7 mouse cellular contexts compared by ENCODE assay signal in genomic region chr7:127477687-127478634, GRCm38 (mm10). TPM values are rescaled to one million over a fixed set of nuclear protein-coding genes. Genes with fewer than 3 reads are reported as not detected.
A peak's percentile ranks its signal among the peaks of the same experiment; 100 is the strongest.
DNase-seq lines count a peak whose midpoint lies in the region; ATAC-seq lines count a peak whose summit lies in the region.

No protein-coding gene starts in this region.

- peak overlapping the region; percentile 99 for H3K4me3 ChIP-seq in intestine, embryonic 16.5 days (ENCODE audit: low read length)
- peak overlapping the region; percentile 68 for H3K4me3 ChIP-seq in midbrain, embryonic 11.5 days (ENCODE audit: low read depth, low read length)

- intact Hi-C loops in left cerebral cortex, postnatal 36 days (cut with DNase I), result loop anchor here (5.0 kb wide), 1 partner anchor 34 kb away; the partner anchor contains the start of gene Srcap

- H3K9me3 ChIP-seq in intestine, embryonic 16.5 days (ENCODE audit: control insufficient read depth, low read length), result no peaks in the 10 kb centered on the region
- H3K9me3 ChIP-seq in midbrain, embryonic 11.5 days (ENCODE audit: control insufficient read depth, low read length), result no peaks in the 10 kb centered on the region

- peaks cover 19% of the 10 kb centered on the region for H3K4me1 ChIP-seq in intestine, embryonic 16.5 days (ENCODE audit: control insufficient read depth, insufficient read depth, low read length)
- H3K4me1 ChIP-seq in midbrain, embryonic 11.5 days (ENCODE audit: control insufficient read depth, insufficient read depth, low read length), result peaks cover 15% of the 10 kb centered on the region

- peaks cover 28% of the 10 kb centered on the region for H3K36me3 ChIP-seq in intestine, embryonic 16.5 days (ENCODE audit: control insufficient read depth, insufficient read depth, low read length)
- H3K36me3 ChIP-seq in midbrain, embryonic 11.5 days (ENCODE audit: control insufficient read depth, insufficient read depth, low read length), result peaks cover 28% of the 10 kb centered on the region

- no peaks in the 10 kb centered on the region for H3K27me3 ChIP-seq in intestine, embryonic 16.5 days (replicated peaks; ENCODE audit: control insufficient read depth, insufficient read depth, low read length)
- H3K27me3 ChIP-seq in midbrain, embryonic 11.5 days (ENCODE audit: control insufficient read depth, insufficient read depth, low read length), result no peaks in the 10 kb centered on the region

- peak overlapping the region; percentile 95 for H3K9ac ChIP-seq in intestine, embryonic 16.5 days (ENCODE audit: low read depth, low read length)
- peak overlapping the region; percentile 80 for H3K9ac ChIP-seq in midbrain, embryonic 11.5 days (ENCODE audit: low read length)

- DNase-seq in adrenal gland, adult 8-10 months, result peak; percentile 100
- DNase-seq in embryo, embryonic 9.5 days (ENCODE audit: extremely low spot score), result peak; percentile 99
- DNase-seq in gastrocnemius, postnatal 4 days (ENCODE audit: low spot score in 2 of 2), result peak; percentile 92 to 99
- peak; percentile 97 to 99 for DNase-seq in left cerebral cortex, postnatal 36 days (ENCODE audit: low spot score in 2 of 2)
- peak; percentile 100 for DNase-seq in midbrain, embryonic 11.5 days (ENCODE audit: low spot score, missing footprints)
- DNase-seq in skeletal muscle tissue, adult 2 months (ENCODE audit: low read depth, low spot score), result peak; percentile 100

- H3K4me2 ChIP-seq in intestine, embryonic 16.5 days (ENCODE audit: low read depth, low read length), result peak overlapping the region; percentile 95
- peak overlapping the region; percentile 99 for H3K4me2 ChIP-seq in midbrain, embryonic 11.5 days

- peak overlapping the region; percentile 98 for H3K27ac ChIP-seq in intestine, embryonic 16.5 days (ENCODE audit: low read length)
- peak overlapping the region; percentile 91 for H3K27ac ChIP-seq in midbrain, embryonic 11.5 days (ENCODE audit: low read depth, low read length)

- WGBS in intestine, embryonic 16.5 days, result under 1% methylated on average over 50 of the region's 50 CpGs
- under 1% methylated on average over 50 of the region's 50 CpGs for WGBS in midbrain, embryonic 11.5 days

- peak; percentile 95 for ATAC-seq in intestine, embryonic 16.5 days
- peak; percentile 92 for ATAC-seq in midbrain, embryonic 11.5 days (ENCODE audit: low FRiP score)

RNA-seq across cellular contexts. Expression of gene Fbrs, which starts 1.0 kb away (rescaled TPM):
- total RNA-seq in adrenal gland, adult 8-10 months (2022), result 10 to 100 TPM; 64.6 to 98.2 (median 75.6) TPM
- total RNA-seq in gastrocnemius, postnatal 4 days (2021), result 10 to 100 TPM; 39.7 to 51.3 TPM
- polyA plus RNA-seq in intestine, embryonic 16.5 days (2015; fragmentation: Nextera tagmentation; extraction: Ambion mirVana), result 8.0 and 8.9 TPM in 2 replicates
- total RNA-seq in left cerebral cortex, postnatal 36 days (2021), result 10 to 100 TPM; 48.7 to 61.4 TPM
- 9.8 and 10.7 TPM in 2 replicates for polyA plus RNA-seq in midbrain, embryonic 11.5 days (2014; fragmentation: Nextera tagmentation; extraction: Ambion mirVana)

RNA-seq across cellular contexts. Expression of gene Prr14, which starts 18.6 kb away (rescaled TPM):
- total RNA-seq in adrenal gland, adult 8-10 months (2022), result 10 to 100 TPM; 49.1 to 65.5 (median 58.2) TPM
- total RNA-seq in gastrocnemius, postnatal 4 days (2021), result 10 to 100 TPM; 26.1 to 32.5 TPM
- polyA plus RNA-seq in intestine, embryonic 16.5 days (2015; fragmentation: Nextera tagmentation; extraction: Ambion mirVana), result 36.2 and 39.8 TPM in 2 replicates
- 10 to 100 TPM; 25.7 to 30.2 TPM for total RNA-seq in left cerebral cortex, postnatal 36 days (2021)
- polyA plus RNA-seq in midbrain, embryonic 11.5 days (2014; fragmentation: Nextera tagmentation; extraction: Ambion mirVana), result 70.3 and 72.4 TPM in 2 replicates

RNA-seq across cellular contexts. Expression of gene Zfp689, which starts 29.0 kb away (rescaled TPM):
- total RNA-seq in adrenal gland, adult 8-10 months (2022), result 1 to 10 TPM; 3.8 to 6.7 (median 4.5) TPM
- total RNA-seq in gastrocnemius, postnatal 4 days (2021), result 1 to 10 TPM; 3.3 to 3.4 TPM
- polyA plus RNA-seq in intestine, embryonic 16.5 days (2015; fragmentation: Nextera tagmentation; extraction: Ambion mirVana), result 4.5 and 5.9 TPM in 2 replicates
- 1 to 10 TPM; 5.8 to 7.9 TPM for total RNA-seq in left cerebral cortex, postnatal 36 days (2021)
- polyA plus RNA-seq in midbrain, embryonic 11.5 days (2014; fragmentation: Nextera tagmentation; extraction: Ambion mirVana), result 12.6 and 15.0 TPM in 2 replicates

RNA-seq across cellular contexts. Expression of gene Srcap, which starts 33.8 kb away (rescaled TPM):
- total RNA-seq in adrenal gland, adult 8-10 months (2022), result 100 to 1,000 TPM; 103 to 156 (median 120) TPM
- 10 to 100 TPM; 70.3 to 78.6 TPM for total RNA-seq in gastrocnemius, postnatal 4 days (2021)
- polyA plus RNA-seq in intestine, embryonic 16.5 days (2015; fragmentation: Nextera tagmentation; extraction: Ambion mirVana), result 18.4 and 18.6 TPM in 2 replicates
- total RNA-seq in left cerebral cortex, postnatal 36 days (2021), result 100 to 1,000 TPM in 1 of 2 experiments, 10 to 100 TPM in 1; 99.0 to 131 TPM
- polyA plus RNA-seq in midbrain, embryonic 11.5 days (2014; fragmentation: Nextera tagmentation; extraction: Ambion mirVana), result 49.6 and 52.1 TPM in 2 replicates

RNA-seq across cellular contexts. Expression of gene Gm42715, which starts 41.4 kb away (rescaled TPM):
- 10 to 100 TPM; 21.9 to 28.0 (median 26.2) TPM for total RNA-seq in adrenal gland, adult 8-10 months (2022)
- 10 to 100 TPM; 15.0 to 19.1 TPM for total RNA-seq in gastrocnemius, postnatal 4 days (2021)
- 10.8 and 11.3 TPM in 2 replicates for polyA plus RNA-seq in intestine, embryonic 16.5 days (2015; fragmentation: Nextera tagmentation; extraction: Ambion mirVana)
- 10 to 100 TPM in 1 of 2 experiments, 1 to 10 TPM in 1; 7.6 to 15.0 TPM for total RNA-seq in left cerebral cortex, postnatal 36 days (2021)
- polyA plus RNA-seq in midbrain, embryonic 11.5 days (2014; fragmentation: Nextera tagmentation; extraction: Ambion mirVana), result 19.2 and 20.2 TPM in 2 replicates

Comparison
In these comparisons a context has a peak if more than half of its experiments do, and no peak if none do; other contexts are left out.
1. Peak in every context shown above with its lines: DNase-seq, ATAC-seq, H3K4me3 ChIP-seq and H3K27ac ChIP-seq.